Comparison of ENCODE assay signal across 8 mouse cellular contexts in genomic region chr1:134651268-134651850, GRCm38 (mm10). TPM values are rescaled to one million over a fixed set of nuclear protein-coding genes. Genes with fewer than 3 reads are reported as not detected.
DNase-seq lines count a peak whose midpoint lies in the region; ATAC-seq and TF ChIP-seq lines count a peak whose summit lies in the region.

No protein-coding gene starts in this region.

- peak overlapping the region; percentile 78 for H3K27ac ChIP-seq in kidney, embryonic 15.5 days
- H3K27ac ChIP-seq in stomach, postnatal 0 days (replicated peaks): 0 out of 2 replicates have a peak overlapping the region, but pooled peaks have one; percentile 24

- no peak for TF ChIP-seq CTCF in stomach, postnatal 0 days (IDR thresholded peaks at IDR 0.05; ENCODE audit: low read depth)

- DNase-seq in layer of hippocampus, postnatal 10 days (ENCODE audit: low spot score in 2 of 2): peak; percentile 68 to 70
- no peak for DNase-seq in layer of hippocampus, adult 18-20 months (ENCODE audit: low spot score in 2 of 2)
- peak; percentile 55 to 59 for DNase-seq in B cell, adult 2 months
- peak; percentile 75 to 85 for DNase-seq in cerebellum, postnatal 10 days
- peak; percentile 57 for DNase-seq in stomach, postnatal 0 days (ENCODE audit: low spot score)
- no peak for DNase-seq in heart, postnatal 36 days
- DNase-seq in thymus, postnatal 10 days (ENCODE audit: low spot score in 2 of 2): no peak

- peak; percentile 84 for ATAC-seq in kidney, embryonic 15.5 days (replicated peaks; ENCODE audit: low FRiP score)
- ATAC-seq in stomach, postnatal 0 days (ENCODE audit: low FRiP score, low TSS enrichment): peak; percentile 75

- peak overlapping the region; percentile 46 for H3K4me2 ChIP-seq in kidney, embryonic 15.5 days
- H3K4me2 ChIP-seq in stomach, postnatal 0 days (replicated peaks; ENCODE audit: low read depth): no peak overlapping the region

- H3K4me1 ChIP-seq in kidney, embryonic 15.5 days: peaks cover 42% of the 10 kb centered on the region
- peaks cover 4% of the 10 kb centered on the region; the same call in 1 of the 2 replicates for H3K4me1 ChIP-seq in stomach, postnatal 0 days (replicated peaks; ENCODE audit: control insufficient read depth, insufficient read depth)

- peak overlapping the region; percentile 6; the same call in 1 of the 2 replicates for H3K4me3 ChIP-seq in kidney, embryonic 15.5 days (replicated peaks)
- H3K4me3 ChIP-seq in stomach, postnatal 0 days (ENCODE audit: low read depth, low read length): no peak overlapping the region

- no peaks in the 10 kb centered on the region for H3K36me3 ChIP-seq in kidney, embryonic 15.5 days
- no peaks in the 10 kb centered on the region for H3K36me3 ChIP-seq in stomach, postnatal 0 days (ENCODE audit: control insufficient read depth, insufficient read depth, low read length)

- no peak for TF ChIP-seq EP300 in stomach, postnatal 0 days (optimal IDR thresholded peaks at IDR 0.05)

- intact Hi-C loops in heart, postnatal 36 days (cut with DNase I): no loop called here

- peaks cover 38% of the 10 kb centered on the region for H3K27me3 ChIP-seq in kidney, embryonic 15.5 days
- H3K27me3 ChIP-seq in stomach, postnatal 0 days (ENCODE audit: control insufficient read depth, insufficient read depth, low read length): no peaks in the 10 kb centered on the region

- H3K9ac ChIP-seq in kidney, embryonic 15.5 days: no peak overlapping the region
- H3K9ac ChIP-seq in stomach, postnatal 0 days (ENCODE audit: low read length): no peak overlapping the region

- WGBS in kidney, embryonic 15.5 days: 23% methylated on average over 13 of the region's 13 CpGs
- 33% methylated on average over 13 of the region's 13 CpGs for WGBS in stomach, postnatal 0 days

- H3K9me3 ChIP-seq in kidney, embryonic 15.5 days (replicated peaks): no peaks in the 10 kb centered on the region
- H3K9me3 ChIP-seq in stomach, postnatal 0 days (ENCODE audit: control insufficient read depth, low read length): no peaks in the 10 kb centered on the region

RNA-seq across cellular contexts. Expression of gene Syt2, which starts 4.9 kb away (rescaled TPM):
- 10 to 100 TPM; 14.2 to 14.5 TPM for total RNA-seq in layer of hippocampus, postnatal 10 days (2021)
- total RNA-seq in layer of hippocampus, adult 18-20 months (2021): 10 to 100 TPM; 25.6 to 30.0 TPM
- polyA plus RNA-seq in kidney, embryonic 15.5 days (2015; fragmentation: Nextera tagmentation; extraction: Ambion mirVana): 0.78 and 1.5 TPM in 2 replicates
- 0.50 and 0.58 TPM in 2 replicates for polyA plus RNA-seq in stomach, postnatal 0 days (2015; fragmentation: Nextera tagmentation; extraction: Ambion mirVana)
- not detected for total RNA-seq in heart, postnatal 36 days (2021)

Comparison
In these comparisons a context has a peak if more than half of its experiments do, and no peak if none do; other contexts are left out.
1. DNase-seq: peak in layer of hippocampus, postnatal 10 days (2 of 2), B cell, adult 2 months (2 of 2), cerebellum, postnatal 10 days (2 of 2) and stomach, postnatal 0 days (single experiment); none in layer of hippocampus, adult 18-20 months (0 of 2), heart, postnatal 36 days (0 of 2) and thymus, postnatal 10 days (0 of 2).
2. RNA of gene Syt2, which starts 4.9 kb away (total RNA-seq): 25.6 to 30.0 TPM in layer of hippocampus, adult 18-20 months and 14.2 to 14.5 TPM in layer of hippocampus, postnatal 10 days; not detected in heart, postnatal 36 days; every median in the first group is over 10 times any median in the second.